Mouse (Mus musculus) limb, embryonic 14.5 days (tissue): ENCODE data around the gene 4933407L21Rik. TPM values are rescaled to one million over a fixed set of nuclear protein-coding genes. Genes with fewer than 3 reads are reported as not detected.

Source experiments
- ATAC-seq: fragments of 200-750 bp; cut with Nextera tagmentation; 2 replicates; pipeline ENCODE4 v1.8.0; 2017; ENCODE audit warnings: low read depth, moderate number of reproducible peaks, moderate TSS enrichment; ENCODE audit not compliant: low FRiP score
- DNase-seq: peaks from one replicate; pipeline ENCODE4 v3.0.0-alpha.2; 2015; ENCODE audit warnings: low spot score
- H3K27ac ChIP-seq: fragments of 300-500 bp; sonication (generic); replicated peaks from 2 replicates; pipeline ENCODE4 v1.5.1; 2014; ENCODE audit warnings: low read depth, mild to moderate bottlenecking, low read length, moderate library complexity, mixed read lengths
- H3K27me3 ChIP-seq: fragments of 300-500 bp; sonication (generic); 2 replicates; pipeline ENCODE4 v1.6.1; 2014; ENCODE audit warnings: low read length, mixed read lengths; ENCODE audit not compliant: control insufficient read depth, insufficient read depth
- H3K36me3 ChIP-seq: fragments of 300-500 bp; sonication (generic); 2 replicates; pipeline ENCODE4 v1.6.1; 2014; ENCODE audit warnings: mild to moderate bottlenecking, low read length, moderate library complexity, mixed read lengths; ENCODE audit not compliant: control insufficient read depth, insufficient read depth
- H3K4me1 ChIP-seq: fragments of 300-500 bp; sonication (generic); 2 replicates; pipeline ENCODE4 v1.6.1; 2014; ENCODE audit warnings: antibody characterized with exemption, low read length, mixed read lengths; ENCODE audit not compliant: control insufficient read depth, insufficient read depth
- H3K4me2 ChIP-seq: fragments of 300-500 bp; sonication (generic); replicated peaks from 2 replicates; pipeline ENCODE4 v1.6.1; 2014; ENCODE audit warnings: low read depth, mild to moderate bottlenecking, low read length, moderate library complexity; ENCODE audit not compliant: severe bottlenecking
- H3K4me3 ChIP-seq: fragments of 300-500 bp; sonication (generic); replicated peaks from 2 replicates; pipeline ENCODE4 v1.5.1; 2014; ENCODE audit warnings: low read length
- H3K9ac ChIP-seq: fragments of 300-500 bp; sonication (generic); 2 replicates; pipeline ENCODE4 v1.6.1; 2014; ENCODE audit warnings: mild to moderate bottlenecking, low read depth, low read length, moderate library complexity; ENCODE audit not compliant: severe bottlenecking
- H3K9me3 ChIP-seq: fragments of 300-500 bp; sonication (generic); 2 replicates; pipeline ENCODE4 v1.6.1; 2016; ENCODE audit warnings: low read length; ENCODE audit not compliant: control insufficient read depth
- POLR2A ChIP-seq: fragments of 200-500 bp; IDR thresholded peaks from 2 replicates; pipeline ENCODE4 v1.8.0; 2012; ENCODE audit warnings: inconsistent platforms, mild to moderate bottlenecking, moderate library complexity, borderline replicate concordance; ENCODE audit not compliant: insufficient read depth, insufficient read length; ENCODE audit errors: extremely low read depth
- WGBS: fragments of 180-500 bp; shearing (Covaris S2); extraction: QIAGEN DNeasy Blood & Tissue Kit; methylation state at CpG from one replicate; pipeline ENCODE4 v1.1.7; 2014; 5-methylcytosine and 5-hydroxymethylcytosine counted together
- polyA plus RNA-seq, 2 experiments: library from polyadenylated mRNA; depleted of rRNA in 1 of 2; stranded (reverse) in 1 of 2; unstranded in 1 of 2; fragments of >200 nt; fragmentation: Nextera tagmentation in 1 of 2; extraction: Ambion mirVana in 1 of 2; gene quantifications; 2 replicates each; pipeline versions ENCODE4 v1.2.1 to v1.2.3; 2012 to 2014

Gene 4933407L21Rik
- polyA plus RNA-seq, 2 experiments, result 0.66 to 1.2 TPM

- DNase-seq (no peak), ATAC-seq (no peak)
- WGBS, result 89% methylated on average over 7 of the region's 7 CpGs
- H3K36me3 ChIP-seq, result no peaks in the 10 kb centered on the region
- TF ChIP-seq POLR2A, result no peak
- H3K27ac ChIP-seq, result no peak overlapping the region
- no peaks in the 10 kb centered on the region for H3K27me3 ChIP-seq
- H3K9ac ChIP-seq, result no peak overlapping the region
- no peaks in the 10 kb centered on the region for H3K4me1 ChIP-seq
- no peak overlapping the region for H3K4me3 ChIP-seq
- H3K9me3 ChIP-seq, result no peaks in the 10 kb centered on the region
- no peak overlapping the region for H3K4me2 ChIP-seq
Observed at GRCm38 (mm10) chr1:85921725-85922124, 6.6 kb upstream of the 4933407L21Rik start.

GRCm38 (mm10) chr1:85922127-85922864, 6.0 kb upstream of the 4933407L21Rik start:
- no peaks in the 10 kb centered on the region for H3K4me1 ChIP-seq
- 68% methylated on average over 7 of the region's 7 CpGs for WGBS

GRCm38 (mm10) chr1:85922865-85923211, 5.4 kb upstream of the 4933407L21Rik start:
- no peak overlapping the region for H3K4me3 ChIP-seq
- no peak for ATAC-seq
- TF ChIP-seq POLR2A, result no peak
- no peak overlapping the region for H3K27ac ChIP-seq
- DNase-seq, result no peak
- no peak overlapping the region for H3K9ac ChIP-seq
- WGBS, result 72% methylated on average over 5 of the region's 5 CpGs
- H3K27me3 ChIP-seq, result no peaks in the 10 kb centered on the region
- H3K4me1 ChIP-seq, result peaks cover 3% of the 10 kb centered on the region; the same call in 1 of the 2 replicates
- H3K36me3 ChIP-seq, result no peaks in the 10 kb centered on the region
- H3K4me2 ChIP-seq, result no peak overlapping the region
- H3K9me3 ChIP-seq, result no peaks in the 10 kb centered on the region

More at GRCm38 (mm10) chr1:85922127-85922864, 6.0 kb upstream of the 4933407L21Rik start:
- DNase-seq (no peak), ATAC-seq (0 out of 2 replicates have a peak, but pooled peaks have one; percentile 28)
- H3K4me3 ChIP-seq, result no peak overlapping the region
- no peaks in the 10 kb centered on the region for H3K36me3 ChIP-seq
- no peak overlapping the region for H3K27ac ChIP-seq
- H3K9ac ChIP-seq, result no peak overlapping the region
- no peaks in the 10 kb centered on the region for H3K27me3 ChIP-seq
- no peak for TF ChIP-seq POLR2A
- no peaks in the 10 kb centered on the region for H3K9me3 ChIP-seq
- H3K4me2 ChIP-seq, result no peak overlapping the region

- H3K9ac ChIP-seq, result no peak overlapping the region
- no peaks in the 10 kb centered on the region for H3K27me3 ChIP-seq
- H3K4me1 ChIP-seq, result peaks cover 15% of the 10 kb centered on the region
- H3K4me3 ChIP-seq, result no peak overlapping the region
- no peak for TF ChIP-seq POLR2A
- DNase-seq, result no peak
- no peak overlapping the region for H3K27ac ChIP-seq
- no peaks in the 10 kb centered on the region for H3K9me3 ChIP-seq
- H3K4me2 ChIP-seq, result no peak overlapping the region
- H3K36me3 ChIP-seq, result no peaks in the 10 kb centered on the region
- no peak for ATAC-seq
- WGBS, result 64% methylated on average over 5 of the region's 5 CpGs
Observed at GRCm38 (mm10) chr1:85925183-85925582, 3.1 kb upstream of the 4933407L21Rik start.

DNA sequence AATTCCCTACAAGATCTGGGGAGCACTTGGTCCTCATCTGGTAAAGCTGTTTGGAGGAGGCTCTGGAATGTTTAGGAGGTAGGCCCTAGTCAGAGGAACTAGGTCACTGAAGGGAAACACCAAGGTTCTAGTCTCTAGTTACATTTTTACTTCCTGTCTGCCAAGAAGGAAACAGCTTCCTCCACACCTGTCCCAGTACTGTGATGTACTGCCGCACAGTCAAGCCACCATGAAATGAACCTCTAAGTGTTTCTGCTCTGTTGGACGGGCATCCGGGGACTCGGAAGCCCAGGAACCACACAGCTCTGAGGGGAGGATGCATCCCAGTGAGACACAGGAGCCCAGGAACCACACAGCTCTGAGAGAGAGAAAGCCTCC, 394 bp downstream of the 4933407L21Rik start:
- Histone ChIP-seq H3K27ac (peak overlapping the region; percentile 58), H3K4me3 (no peak overlapping the region), H3K4me2 (0 out of 2 replicates have a peak overlapping the region, but pooled peaks have one; percentile 7), H3K36me3 (no peaks in the 10 kb centered on the region), H3K4me1 (peaks cover 24% of the 10 kb centered on the region), H3K9ac (no peak overlapping the region), H3K9me3 (no peaks in the 10 kb centered on the region), H3K27me3 (no peaks in the 10 kb centered on the region)
- peak; percentile 50 for ATAC-seq
- WGBS, result 84% methylated on average over 4 of the region's 4 CpGs
- DNase-seq, result peak; percentile 40
- no peak for TF ChIP-seq POLR2A
